Mouse (Mus musculus) cortical plate, adult 2 months (tissue): ENCODE measurements around the gene Efna5.

Experiments
- CTCF ChIP-seq: fragments of 200-500 bp; IDR thresholded peaks from 2 replicates; pipeline ENCODE4 v1.5.1; 2011; ENCODE audit warnings: mild to moderate bottlenecking, control low read depth, low read length; ENCODE audit not compliant: insufficient read depth; ENCODE audit errors: extremely low read depth
- POLR2A ChIP-seq: fragments of 200-500 bp; IDR thresholded peaks from 2 replicates; pipeline ENCODE4 v1.6.1; 2011; ENCODE audit warnings: mild to moderate bottlenecking, low read length, control low read depth; ENCODE audit not compliant: insufficient read depth; ENCODE audit errors: extremely low read depth

- no peak for TF ChIP-seq CTCF
- TF ChIP-seq POLR2A: no peak
These were observed 106.4 kb downstream of the Efna5 start for GRCm38 (mm10) chr17:62774749-62775148.
